Mouse (Mus musculus): ENCODE measurements around the gene Ppm1h. TPM values are rescaled to one million over a fixed set of nuclear protein-coding genes. Genes with fewer than 3 reads are reported as not detected.

Ppm1h gene
- 6.1 and 20.9 TPM in 2 replicates for total RNA-seq (2014; rRNA removed; ENCODE audit: low replicate concordance)
- 4.4 and 4.9 TPM in 2 replicates for polyA plus RNA-seq (2015; fragmentation: Nextera tagmentation; extraction: Ambion mirVana)

DNA sequence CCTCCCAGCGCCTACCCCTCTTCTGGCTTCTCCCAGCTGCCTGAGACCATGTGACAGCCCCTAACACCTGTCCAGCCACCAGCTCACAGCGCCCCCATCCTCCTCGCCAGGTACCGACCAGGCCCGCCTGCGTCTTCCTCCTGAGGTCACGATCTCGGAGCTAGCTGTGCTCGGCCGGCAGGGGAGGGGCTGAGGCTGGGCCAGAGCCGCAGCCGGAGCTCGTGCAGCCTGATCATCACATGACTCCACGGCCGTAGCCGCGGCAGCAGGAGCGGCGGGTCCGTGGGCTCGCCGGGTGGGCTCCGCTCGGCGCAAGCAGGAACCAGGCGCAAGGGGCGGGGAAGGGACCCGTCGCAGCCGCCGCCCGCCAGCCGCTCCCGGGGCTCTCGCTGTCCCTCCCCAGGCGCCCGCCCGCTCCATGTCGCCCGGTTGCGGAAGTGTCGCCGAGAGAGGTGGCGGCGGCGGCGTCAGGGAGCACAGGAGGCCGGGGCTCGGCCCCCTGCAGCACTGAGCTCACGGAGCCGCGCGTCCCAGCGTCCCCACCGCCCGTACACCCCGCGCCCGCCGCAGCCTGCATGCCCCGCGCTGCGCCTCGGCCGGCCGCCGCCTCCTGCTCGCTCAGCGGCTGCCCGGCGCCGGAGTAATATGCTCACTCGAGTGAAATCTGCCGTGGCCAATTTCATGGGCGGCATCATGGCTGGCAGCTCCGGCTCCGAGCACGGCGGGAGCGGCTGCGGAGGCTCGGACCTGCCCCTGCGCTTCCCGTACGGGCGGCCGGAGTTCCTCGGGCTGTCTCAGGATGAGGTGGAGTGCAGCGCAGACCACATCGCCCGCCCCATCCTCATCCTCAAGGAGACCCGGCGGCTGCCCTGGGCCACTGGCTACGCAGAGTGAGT, at the start of gene Ppm1h:
Gene Ppm1h (plus strand): TSS at position 222 of the 896 bp plus-strand sequence.
- TF ChIP-seq EP300 (IDR thresholded peaks at IDR 0.05; ENCODE audit: low read depth) = no peak
- TF ChIP-seq CTCF (IDR thresholded peaks at IDR 0.05; ENCODE audit: low read depth) = peak; percentile 42
- H3K4me1 ChIP-seq (ENCODE audit: control insufficient read depth, insufficient read depth) = peaks cover 6% of the 10 kb centered on the region; the same call in 1 of the 2 replicates
- no peaks in the 10 kb centered on the region for H3K27me3 ChIP-seq (ENCODE audit: control insufficient read depth, insufficient read depth, low read length)
- peak within 1 kb of the TSS; percentile 72 for H3K9ac ChIP-seq (replicated peaks; ENCODE audit: low read depth, low read length)
- peak within 1 kb of the TSS; percentile 73 for H3K4me3 ChIP-seq (ENCODE audit: low read depth, low read length)
- no peaks in the 10 kb centered on the region for H3K36me3 ChIP-seq (replicated peaks; ENCODE audit: control insufficient read depth, insufficient read depth, low read length)
- ATAC-seq (ENCODE audit: insufficient read depth, low read depth) = peak; percentile 82
- peak within 1 kb of the TSS; percentile 86 for H3K4me2 ChIP-seq (ENCODE audit: low read depth, low read length)
- H3K27ac ChIP-seq (ENCODE audit: low read depth) = peak within 1 kb of the TSS; percentile 62
- no peaks in the 10 kb centered on the region for H3K9me3 ChIP-seq (replicated peaks; ENCODE audit: control insufficient read depth, low read length)
- WGBS = under 1% methylated on average over 69 of the region's 94 CpGs
- peak; percentile 60 for DNase-seq (ENCODE audit: low spot score)

DNA sequence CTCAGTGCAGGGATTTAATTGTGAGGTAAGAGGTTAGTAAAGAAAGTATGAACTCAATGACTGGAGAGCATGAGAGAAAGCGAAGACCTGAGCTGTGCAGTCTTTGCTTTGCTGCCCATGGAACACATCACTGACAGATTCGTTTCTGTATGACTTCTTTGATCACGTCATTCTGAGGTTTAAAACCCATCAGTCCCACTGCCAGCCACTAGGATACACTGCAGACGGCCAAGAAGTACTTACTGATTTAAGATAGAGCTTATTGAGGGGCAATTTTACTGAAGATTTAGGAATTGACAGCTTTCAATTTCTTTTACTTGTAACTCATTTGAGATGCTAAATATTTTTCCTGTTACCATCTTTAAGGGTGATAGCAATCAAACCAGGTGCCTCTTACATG, 49.6 kb upstream of the Ppm1h start:
- Histone ChIP-seq H3K4me1 (ENCODE audit: control insufficient read depth, insufficient read depth) (no peaks in the 10 kb centered on the region), H3K4me2 (ENCODE audit: low read depth, low read length) (no peak overlapping the region), H3K4me3 (ENCODE audit: low read depth, low read length) (no peak overlapping the region), H3K27me3 (ENCODE audit: control insufficient read depth, insufficient read depth, low read length) (no peaks in the 10 kb centered on the region), H3K36me3 (replicated peaks; ENCODE audit: control insufficient read depth, insufficient read depth, low read length) (no peaks in the 10 kb centered on the region), H3K9ac (replicated peaks; ENCODE audit: low read depth, low read length) (no peak overlapping the region), H3K27ac (ENCODE audit: low read depth) (no peak overlapping the region), H3K9me3 (replicated peaks; ENCODE audit: control insufficient read depth, low read length) (no peaks in the 10 kb centered on the region)
- no peak for DNase-seq (ENCODE audit: low spot score)
- ATAC-seq (ENCODE audit: insufficient read depth, low read depth) = no peak
- 50% methylated on average over 4 of the region's 4 CpGs for WGBS
- TF ChIP-seq CTCF (IDR thresholded peaks at IDR 0.05; ENCODE audit: low read depth) (no peak), EP300 (IDR thresholded peaks at IDR 0.05; ENCODE audit: low read depth) (no peak)

DNA sequence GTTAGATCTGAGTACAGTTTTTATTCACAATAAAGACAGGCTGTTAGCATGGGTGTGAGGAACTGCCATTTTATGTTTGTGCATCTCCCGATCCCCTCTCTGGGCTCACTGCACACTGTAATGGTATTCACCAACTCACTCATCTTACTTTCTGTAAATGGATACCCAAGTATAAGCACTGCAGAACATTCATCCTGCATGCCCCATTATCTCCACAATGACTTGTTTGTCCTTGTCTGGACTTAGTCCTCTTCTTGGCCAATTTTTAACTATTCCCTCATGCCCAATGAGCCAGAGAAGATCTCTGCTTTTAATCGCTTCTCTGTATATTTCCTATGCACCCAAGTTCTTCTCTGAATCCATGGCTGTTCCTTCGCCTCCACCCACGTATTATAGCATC, 38.7 kb upstream of the Ppm1h start:
- H3K9me3 ChIP-seq (replicated peaks; ENCODE audit: control insufficient read depth, low read length) = no peaks in the 10 kb centered on the region
- 86% methylated on average over 4 of the region's 4 CpGs for WGBS
- no peaks in the 10 kb centered on the region for H3K36me3 ChIP-seq (replicated peaks; ENCODE audit: control insufficient read depth, insufficient read depth, low read length)
- DNase-seq (ENCODE audit: low spot score) = no peak
- H3K4me2 ChIP-seq (ENCODE audit: low read depth, low read length) = no peak overlapping the region
- H3K27me3 ChIP-seq (ENCODE audit: control insufficient read depth, insufficient read depth, low read length) = no peaks in the 10 kb centered on the region
- TF ChIP-seq CTCF (IDR thresholded peaks at IDR 0.05; ENCODE audit: low read depth) = no peak
- no peak for TF ChIP-seq EP300 (IDR thresholded peaks at IDR 0.05; ENCODE audit: low read depth)
- H3K4me1 ChIP-seq (ENCODE audit: control insufficient read depth, insufficient read depth) = no peaks in the 10 kb centered on the region
- H3K4me3 ChIP-seq (ENCODE audit: low read depth, low read length) = no peak overlapping the region
- no peak overlapping the region for H3K9ac ChIP-seq (replicated peaks; ENCODE audit: low read depth, low read length)
- no peak overlapping the region for H3K27ac ChIP-seq (ENCODE audit: low read depth)
- ATAC-seq (ENCODE audit: insufficient read depth, low read depth) = no peak

DNA sequence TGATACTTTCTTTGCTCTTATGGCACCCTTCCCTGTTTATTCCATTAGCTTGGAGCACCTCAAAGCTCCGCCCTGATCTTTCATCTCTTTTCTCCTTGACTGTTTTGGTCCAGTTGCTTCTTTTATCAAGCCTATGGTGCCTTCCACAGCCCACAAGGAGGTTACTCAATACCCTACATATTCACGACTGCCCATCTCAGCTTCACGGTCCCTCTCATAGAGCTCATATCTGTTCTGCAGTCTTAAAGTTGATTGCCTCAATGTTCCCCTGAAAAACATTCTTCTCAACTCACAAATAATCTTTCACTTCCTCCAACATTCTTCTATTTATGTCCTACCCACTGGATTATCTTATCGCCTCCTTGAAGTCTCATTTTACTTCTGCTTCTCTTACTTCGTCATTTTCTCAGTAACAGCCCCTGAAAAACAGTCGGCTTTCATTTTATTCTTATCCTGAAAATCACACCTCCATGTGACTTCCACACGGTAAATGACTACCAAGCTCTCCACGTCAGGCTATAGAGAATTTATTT, 37.2 kb upstream of the Ppm1h start:
- no peak for DNase-seq (ENCODE audit: low spot score)
- Histone ChIP-seq H3K9ac (replicated peaks; ENCODE audit: low read depth, low read length) (no peak overlapping the region), H3K27ac (ENCODE audit: low read depth) (no peak overlapping the region), H3K36me3 (replicated peaks; ENCODE audit: control insufficient read depth, insufficient read depth, low read length) (no peaks in the 10 kb centered on the region), H3K4me1 (ENCODE audit: control insufficient read depth, insufficient read depth) (no peaks in the 10 kb centered on the region), H3K4me2 (ENCODE audit: low read depth, low read length) (no peak overlapping the region), H3K27me3 (ENCODE audit: control insufficient read depth, insufficient read depth, low read length) (no peaks in the 10 kb centered on the region), H3K4me3 (ENCODE audit: low read depth, low read length) (no peak overlapping the region), H3K9me3 (replicated peaks; ENCODE audit: control insufficient read depth, low read length) (no peaks in the 10 kb centered on the region)
- TF ChIP-seq EP300 (IDR thresholded peaks at IDR 0.05; ENCODE audit: low read depth) (no peak), CTCF (IDR thresholded peaks at IDR 0.05; ENCODE audit: low read depth) (no peak)
- WGBS = 68% methylated on average over 8 of the region's 8 CpGs
- ATAC-seq (ENCODE audit: insufficient read depth, low read depth) = no peak

DNA sequence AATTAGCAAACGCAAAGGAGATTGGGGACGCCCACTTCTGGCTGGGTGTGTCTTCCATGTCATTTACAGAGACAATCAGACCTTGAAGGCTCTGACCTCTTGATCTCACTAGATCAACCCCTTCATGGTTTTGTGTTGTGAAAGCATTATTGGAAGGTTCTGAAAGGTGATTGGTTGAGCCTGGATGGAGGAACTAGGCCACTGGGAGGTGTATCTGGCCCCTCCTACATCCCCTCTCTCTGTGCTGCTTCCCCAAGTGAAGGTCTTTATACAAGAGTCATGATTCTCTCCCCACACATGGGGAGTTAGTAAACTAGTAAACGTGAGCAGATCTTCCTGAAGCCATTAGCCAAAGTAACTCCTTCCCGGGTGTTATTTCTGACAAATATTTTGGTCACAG, 36.4 kb upstream of the Ppm1h start:
- WGBS = 85% methylated on average over 4 of the region's 4 CpGs
- Histone ChIP-seq H3K9ac (replicated peaks; ENCODE audit: low read depth, low read length) (no peak overlapping the region), H3K4me2 (ENCODE audit: low read depth, low read length) (no peak overlapping the region), H3K27me3 (ENCODE audit: control insufficient read depth, insufficient read depth, low read length) (no peaks in the 10 kb centered on the region), H3K27ac (ENCODE audit: low read depth) (no peak overlapping the region), H3K9me3 (replicated peaks; ENCODE audit: control insufficient read depth, low read length) (no peaks in the 10 kb centered on the region), H3K4me3 (ENCODE audit: low read depth, low read length) (no peak overlapping the region), H3K36me3 (replicated peaks; ENCODE audit: control insufficient read depth, insufficient read depth, low read length) (no peaks in the 10 kb centered on the region), H3K4me1 (ENCODE audit: control insufficient read depth, insufficient read depth) (no peaks in the 10 kb centered on the region)
- no peak for ATAC-seq (ENCODE audit: insufficient read depth, low read depth)
- DNase-seq (ENCODE audit: low spot score) = no peak
- TF ChIP-seq CTCF (IDR thresholded peaks at IDR 0.05; ENCODE audit: low read depth) = no peak
- TF ChIP-seq EP300 (IDR thresholded peaks at IDR 0.05; ENCODE audit: low read depth) = no peak
